Mouse (Mus musculus) heart, adult 9 months (tissue): ENCODE data around the gene Zfp944.
"Not testable (repeated sequence)": the region's sequence is repeated elsewhere in the genome, so short reads cannot be mapped to it uniquely, and the experiment has no call there.

Experiments used
- DNase-seq, 2 experiments: peaks; one replicate each; pipeline ENCODE4 v3.0.0; 2022; ENCODE audit warnings: low spot score in 2 of 2

The Zfp944 gene

GRCm38 (mm10) chr17:22361101-22361781 is at the start of gene Zfp944, which contains the start of gene Zfp758:
Zfp944 (minus strand) TSS chr17:22361400.
Zfp758 (plus strand) TSS chr17:22361453.
- peak; percentile 69 to 73 for DNase-seq

DNA sequence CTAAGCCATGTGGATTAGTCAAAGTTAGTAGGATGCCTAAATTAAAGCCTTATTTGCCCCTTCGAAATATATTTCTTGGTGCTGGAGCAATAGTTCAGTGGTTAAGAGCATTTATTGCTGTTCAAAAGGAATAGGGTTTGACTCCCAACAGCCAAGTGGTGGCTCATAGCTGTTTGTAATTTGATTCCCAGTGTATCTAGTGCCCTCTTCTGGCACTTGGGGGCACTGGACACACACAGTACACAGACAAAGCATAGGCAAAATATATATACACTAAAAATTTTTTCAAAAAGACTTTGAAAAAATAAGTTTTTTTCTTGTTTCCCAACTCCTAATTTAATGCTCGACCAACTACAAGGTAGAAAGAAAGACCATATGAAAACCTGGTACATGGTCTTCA is 49.6 kb upstream of the Zfp944 start:
- no peak for DNase-seq

DNA sequence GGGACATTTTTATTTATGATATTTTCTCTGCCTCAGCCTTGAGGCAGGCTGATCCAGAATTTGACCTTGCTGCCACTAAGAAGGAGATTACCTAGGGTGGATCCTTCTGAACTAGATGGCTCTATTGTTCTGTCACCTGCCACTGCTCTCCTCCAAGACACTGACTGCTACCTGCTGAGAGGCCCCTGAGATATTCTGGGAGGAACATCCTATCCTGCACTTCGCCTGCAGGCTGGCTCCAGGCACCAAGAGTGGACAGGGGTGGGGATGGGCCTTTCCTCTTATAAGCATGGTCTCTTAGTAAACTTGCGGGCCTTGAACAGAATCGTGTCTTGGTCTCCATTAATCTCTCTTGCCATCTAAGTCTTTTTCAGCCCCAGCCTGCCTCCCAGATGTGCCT is 2.7 kb upstream of the Zfp944 start:
- no peak for DNase-seq

DNA sequence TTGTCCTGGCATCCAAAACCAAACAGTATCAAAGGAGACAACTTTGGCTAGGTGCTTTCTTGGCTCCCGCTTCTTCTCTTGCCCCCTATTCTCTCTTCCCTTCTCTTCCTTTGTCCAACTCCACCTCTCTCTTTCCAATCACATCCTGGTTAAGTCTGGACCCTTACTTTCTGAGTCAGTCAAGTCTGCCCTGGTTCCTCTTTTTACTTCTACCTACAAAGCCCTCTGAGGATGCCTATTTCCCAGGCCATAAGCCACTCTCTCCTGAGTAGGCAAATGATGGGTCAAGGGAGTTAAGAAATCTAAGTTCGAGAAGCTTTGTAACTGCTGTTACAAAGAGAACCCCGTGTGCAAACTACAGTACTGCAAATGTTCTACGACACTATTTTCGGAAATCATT is 628 bp downstream of the Zfp944 start:
- no peak for DNase-seq

GRCm38 (mm10) chr17:22352794-22353193 is 8.4 kb downstream of the Zfp944 start:
- no peak for DNase-seq

GRCm38 (mm10) chr17:22315247-22315646 is 46.0 kb downstream of the Zfp944 start:
- DNase-seq, result not testable (repeated sequence)

GRCm38 (mm10) chr17:22314730-22315226 is 46.4 kb downstream of the Zfp944 start, which contains the start of gene CT030661.1:
CT030661.1 (minus strand) TSS chr17:22314837.
- DNase-seq, result peak; percentile 94 to 95

- DNase-seq, result not testable (repeated sequence)
Measured at GRCm38 (mm10) chr17:22314219-22314618, 47.0 kb downstream of the Zfp944 start.
